Mouse (Mus musculus) hindbrain, embryonic 14.5 days (tissue): Measurements from ENCODE around the gene Plxnb2. TPM values are rescaled to one million over a fixed set of nuclear protein-coding genes. Genes with fewer than 3 reads are reported as not detected.

Source experiments
- ATAC-seq: fragments of 200-750 bp; cut with Nextera tagmentation; 2 replicates; pipeline ENCODE4 v1.8.0; 2017; ENCODE audit warnings: moderate number of reproducible peaks, mild to moderate bottlenecking, moderate TSS enrichment, moderate library complexity; ENCODE audit not compliant: low FRiP score
- DNase-seq: peaks from one replicate; pipeline ENCODE4 v3.0.0-alpha.2; 2015; ENCODE audit warnings: low spot score
- H3K27ac ChIP-seq: fragments of 300-500 bp; sonication (generic); 2 replicates; pipeline ENCODE4 v1.5.1; 2014; ENCODE audit warnings: mild to moderate bottlenecking, moderate library complexity
- H3K27me3 ChIP-seq: fragments of 300-500 bp; sonication (generic); 2 replicates; pipeline ENCODE4 v1.6.1; 2014; ENCODE audit warnings: mild to moderate bottlenecking, low read length, mixed read lengths; ENCODE audit not compliant: control insufficient read depth, insufficient read depth
- H3K36me3 ChIP-seq: fragments of 300-500 bp; sonication (generic); replicated peaks from 2 replicates; pipeline ENCODE4 v1.6.1; 2014; ENCODE audit not compliant: control insufficient read depth, insufficient read depth
- H3K4me1 ChIP-seq: fragments of 300-500 bp; sonication (generic); replicated peaks from 2 replicates; pipeline ENCODE4 v1.6.1; 2014; ENCODE audit warnings: antibody characterized with exemption, low read length, mixed read lengths; ENCODE audit not compliant: control insufficient read depth, insufficient read depth
- H3K4me2 ChIP-seq: fragments of 300-500 bp; sonication (generic); replicated peaks from 2 replicates; pipeline ENCODE4 v1.6.1; 2014; ENCODE audit warnings: mild to moderate bottlenecking, moderate library complexity
- H3K4me3 ChIP-seq: fragments of 300-500 bp; sonication (generic); replicated peaks from 2 replicates; pipeline ENCODE4 v1.5.1; 2014; ENCODE audit warnings: mild to moderate bottlenecking, low read length
- H3K9ac ChIP-seq: fragments of 300-500 bp; sonication (generic); 2 replicates; pipeline ENCODE4 v1.6.1; 2014
- H3K9me3 ChIP-seq: fragments of 300-500 bp; sonication (generic); 2 replicates; pipeline ENCODE4 v1.6.1; 2016; ENCODE audit warnings: low read length; ENCODE audit not compliant: control insufficient read depth
- WGBS: fragments of 180-500 bp; shearing (Covaris S2); extraction: QIAGEN DNeasy Blood & Tissue Kit; methylation state at CpG from one replicate; pipeline ENCODE4 v1.1.7; 2014; 5-methylcytosine and 5-hydroxymethylcytosine counted together
- polyA plus RNA-seq: library from polyadenylated mRNA; unstranded; fragments of >200 nt; fragmentation: Nextera tagmentation; extraction: Ambion mirVana; gene quantifications from 2 replicates; pipeline ENCODE4 v1.2.1, GENCODE M21; 2014

Plxnb2 gene
- polyA plus RNA-seq, 1 experiment from 2014 or later, result 101 TPM

GRCm38 (mm10) chr15:89138531-89138930 is 42.1 kb downstream of the Plxnb2 start:
- ATAC-seq, result no peak
- Histone ChIP-seq H3K9me3 (no peaks in the 10 kb centered on the region), H3K27me3 (0 out of 2 replicates have a peak, but pooled peaks cover 14% of the 10 kb centered on the region), H3K36me3 (peaks cover 12% of the 10 kb centered on the region), H3K4me1 (peaks cover 13% of the 10 kb centered on the region), H3K4me2 (no peak overlapping the region), H3K27ac (no peak overlapping the region), H3K9ac (no peak overlapping the region), H3K4me3 (no peak overlapping the region)
- 93% methylated on average over 6 of the region's 6 CpGs for WGBS
- DNase-seq, result no peak

GRCm38 (mm10) chr15:89138046-89138405 is 42.6 kb downstream of the Plxnb2 start:
- DNase-seq, result no peak
- ATAC-seq, result no peak
- peaks cover 7% of the 10 kb centered on the region for H3K36me3 ChIP-seq
- H3K4me3 ChIP-seq, result no peak overlapping the region
- H3K9me3 ChIP-seq, result no peaks in the 10 kb centered on the region
- no peak overlapping the region for H3K4me2 ChIP-seq
- H3K27me3 ChIP-seq, result 0 out of 2 replicates have a peak, but pooled peaks cover 14% of the 10 kb centered on the region
- H3K4me1 ChIP-seq, result peaks cover 13% of the 10 kb centered on the region
- 88% methylated on average over 7 of the region's 7 CpGs for WGBS
- H3K27ac ChIP-seq, result no peak overlapping the region
- H3K9ac ChIP-seq, result no peak overlapping the region

- no peak overlapping the region for H3K9ac ChIP-seq
- no peak overlapping the region for H3K27ac ChIP-seq
- no peak overlapping the region for H3K4me3 ChIP-seq
- H3K4me2 ChIP-seq, result no peak overlapping the region
- no peak for ATAC-seq
- no peak for DNase-seq
- no peaks in the 10 kb centered on the region for H3K9me3 ChIP-seq
- 0 out of 2 replicates have a peak, but pooled peaks cover 14% of the 10 kb centered on the region for H3K27me3 ChIP-seq
- WGBS, result 63% methylated on average over 9 of the region's 11 CpGs
- peaks cover 13% of the 10 kb centered on the region for H3K4me1 ChIP-seq
- H3K36me3 ChIP-seq, result 0 out of 2 replicates have a peak, but pooled peaks cover 2% of the 10 kb centered on the region
Observed at GRCm38 (mm10) chr15:89137378-89138045, 43.1 kb downstream of the Plxnb2 start.

GRCm38 (mm10) chr15:89136461-89137155 is 44.0 kb downstream of the Plxnb2 start:
- Histone ChIP-seq H3K9me3 (no peaks in the 10 kb centered on the region), H3K4me1 (peaks cover 13% of the 10 kb centered on the region), H3K9ac (no peak overlapping the region), H3K4me3 (no peak overlapping the region), H3K4me2 (no peak overlapping the region), H3K27ac (no peak overlapping the region), H3K27me3 (0 out of 2 replicates have a peak, but pooled peaks cover 14% of the 10 kb centered on the region), H3K36me3 (no peaks in the 10 kb centered on the region; the same call in 1 of the 2 replicates)
- DNase-seq (no peak), ATAC-seq (no peak)
- WGBS, result 99% methylated on average over 5 of the region's 5 CpGs

- H3K4me1 ChIP-seq, result peaks cover 13% of the 10 kb centered on the region
- H3K9me3 ChIP-seq, result no peaks in the 10 kb centered on the region
- 94% methylated on average over 3 of the region's 3 CpGs for WGBS
- no peaks in the 10 kb centered on the region; the same call in 1 of the 2 replicates for H3K36me3 ChIP-seq
- H3K9ac ChIP-seq, result no peak overlapping the region
- H3K4me3 ChIP-seq, result no peak overlapping the region
- H3K27me3 ChIP-seq, result no peaks in the 10 kb centered on the region
- H3K27ac ChIP-seq, result no peak overlapping the region
- DNase-seq (no peak), ATAC-seq (no peak)
- no peak overlapping the region for H3K4me2 ChIP-seq
Observed at GRCm38 (mm10) chr15:89131316-89131715, 49.3 kb downstream of the Plxnb2 start.

GRCm38 (mm10) chr15:89130245-89130644 is 50.3 kb downstream of the Plxnb2 start:
- ATAC-seq, result no peak
- Histone ChIP-seq H3K9me3 (no peaks in the 10 kb centered on the region), H3K4me3 (no peak overlapping the region), H3K27me3 (no peaks in the 10 kb centered on the region), H3K27ac (no peak overlapping the region), H3K9ac (no peak overlapping the region), H3K4me1 (peaks cover 13% of the 10 kb centered on the region), H3K36me3 (no peaks in the 10 kb centered on the region; the same call in 1 of the 2 replicates), H3K4me2 (no peak overlapping the region)
- DNase-seq, result no peak

GRCm38 (mm10) chr15:89128382-89129350 is 51.9 kb downstream of the Plxnb2 start, which contains the start of gene Hdac10:
TSS of gene Hdac10 (minus strand) at chr15:89128700.
- H3K27me3 ChIP-seq, result no peaks in the 10 kb centered on the region
- H3K36me3 ChIP-seq, result peaks cover 10% of the 10 kb centered on the region; the same call in 1 of the 2 replicates
- H3K9ac ChIP-seq, result peak within 1 kb of the TSS; percentile 56
- H3K4me1 ChIP-seq, result peaks cover 17% of the 10 kb centered on the region
- ATAC-seq (peak; percentile 82), DNase-seq (peak; percentile 84)
- H3K4me3 ChIP-seq, result peak within 1 kb of the TSS; percentile 43
- 3% methylated on average over 36 of the region's 36 CpGs for WGBS
- peak within 1 kb of the TSS; percentile 75 for H3K27ac ChIP-seq
- H3K4me2 ChIP-seq, result peak within 1 kb of the TSS; percentile 69
- H3K9me3 ChIP-seq, result no peaks in the 10 kb centered on the region

- no peak overlapping the region for H3K27ac ChIP-seq
- peak overlapping the region; percentile 69 for H3K4me2 ChIP-seq
- H3K36me3 ChIP-seq, result peaks cover 10% of the 10 kb centered on the region; the same call in 1 of the 2 replicates
- peak overlapping the region; percentile 43 for H3K4me3 ChIP-seq
- no peaks in the 10 kb centered on the region for H3K27me3 ChIP-seq
- ATAC-seq, result no peak
- DNase-seq, result no peak
- H3K9ac ChIP-seq, result peak overlapping the region; percentile 56
- WGBS, result 91% methylated on average over 8 of the region's 8 CpGs
- no peaks in the 10 kb centered on the region for H3K9me3 ChIP-seq
- peaks cover 21% of the 10 kb centered on the region for H3K4me1 ChIP-seq
Observed at GRCm38 (mm10) chr15:89127364-89127940, 53.1 kb downstream of the Plxnb2 start.
